Mouse (Mus musculus) heart, postnatal 0 days (tissue): Measurements from ENCODE around the gene Rcor1. TPM values are rescaled to one million over a fixed set of nuclear protein-coding genes. Genes with fewer than 3 reads are reported as not detected.

Source experiments
- ATAC-seq: fragments of 200-750 bp; cut with Nextera tagmentation; 2 replicates; pipeline ENCODE4 v1.8.0; 2017; ENCODE audit warnings: low read depth, moderate number of reproducible peaks, moderate library complexity; ENCODE audit not compliant: insufficient read depth
- DNase-seq: peaks from one replicate; pipeline ENCODE4 v3.0.0-alpha.2; 2016; ENCODE audit warnings: low spot score
- H3K27ac ChIP-seq: fragments of 300-500 bp; sonication (generic); 2 replicates; pipeline ENCODE4 v1.5.1; 2014; ENCODE audit warnings: low read depth, mild to moderate bottlenecking
- H3K27me3 ChIP-seq: fragments of 300-500 bp; sonication (generic); 2 replicates; pipeline ENCODE4 v1.6.1; 2014; ENCODE audit warnings: low read length, mixed read lengths; ENCODE audit not compliant: control insufficient read depth, insufficient read depth
- H3K36me3 ChIP-seq: fragments of 300-500 bp; sonication (generic); replicated peaks from 2 replicates; pipeline ENCODE4 v1.6.1; 2014; ENCODE audit warnings: low read length, mixed read lengths; ENCODE audit not compliant: control insufficient read depth, insufficient read depth
- H3K4me1 ChIP-seq: fragments of 300-500 bp; sonication (generic); 2 replicates; pipeline ENCODE4 v1.6.1; 2014; ENCODE audit warnings: antibody characterized with exemption; ENCODE audit not compliant: control insufficient read depth, insufficient read depth
- H3K4me2 ChIP-seq: fragments of 300-500 bp; sonication (generic); 2 replicates; pipeline ENCODE4 v1.6.1; 2014; ENCODE audit warnings: low read depth, mild to moderate bottlenecking, low read length, moderate library complexity
- H3K4me3 ChIP-seq: fragments of 300-500 bp; sonication (generic); 2 replicates; pipeline ENCODE4 v1.5.1; 2014; ENCODE audit warnings: low read depth, low read length
- H3K9ac ChIP-seq: fragments of 300-500 bp; sonication (generic); replicated peaks from 2 replicates; pipeline ENCODE4 v1.6.1; 2014; ENCODE audit warnings: low read depth, low read length, mixed read lengths
- H3K9me3 ChIP-seq: fragments of 300-500 bp; sonication (generic); replicated peaks from 2 replicates; pipeline ENCODE4 v1.6.1; 2016; ENCODE audit warnings: low read length; ENCODE audit not compliant: control insufficient read depth
- CTCF ChIP-seq: IDR thresholded peaks from 2 replicates; pipeline ENCODE4 v1.5.1; 2016; ENCODE audit warnings: antibody characterized with exemption, control low read depth, low read depth
- EP300 ChIP-seq: IDR thresholded peaks from 2 replicates; pipeline ENCODE4 v1.6.1; 2016; ENCODE audit warnings: antibody characterized with exemption, low read depth
- WGBS: fragments of 180-500 bp; shearing (Covaris S2); extraction: QIAGEN DNeasy Blood & Tissue Kit; methylation state at CpG from one replicate; pipeline ENCODE4 v1.1.7; 2014; 5-methylcytosine and 5-hydroxymethylcytosine counted together
- polyA plus RNA-seq: library from polyadenylated mRNA; unstranded; fragments of >200 nt; fragmentation: Nextera tagmentation; extraction: Ambion mirVana; gene quantifications from 2 replicates; pipeline ENCODE4 v1.2.1, GENCODE M21; 2015
- total RNA-seq: library from RNA; depleted of rRNA; stranded (reverse); fragments of >200 nt; gene quantifications from 2 replicates; pipeline ENCODE4 v1.2.3, GENCODE M21; 2014; ENCODE audit warnings: low replicate concordance

Gene Rcor1
- total and polyA plus RNA-seq, 2 experiments from 2014 or later: 5.1 to 14.2 TPM

DNA sequence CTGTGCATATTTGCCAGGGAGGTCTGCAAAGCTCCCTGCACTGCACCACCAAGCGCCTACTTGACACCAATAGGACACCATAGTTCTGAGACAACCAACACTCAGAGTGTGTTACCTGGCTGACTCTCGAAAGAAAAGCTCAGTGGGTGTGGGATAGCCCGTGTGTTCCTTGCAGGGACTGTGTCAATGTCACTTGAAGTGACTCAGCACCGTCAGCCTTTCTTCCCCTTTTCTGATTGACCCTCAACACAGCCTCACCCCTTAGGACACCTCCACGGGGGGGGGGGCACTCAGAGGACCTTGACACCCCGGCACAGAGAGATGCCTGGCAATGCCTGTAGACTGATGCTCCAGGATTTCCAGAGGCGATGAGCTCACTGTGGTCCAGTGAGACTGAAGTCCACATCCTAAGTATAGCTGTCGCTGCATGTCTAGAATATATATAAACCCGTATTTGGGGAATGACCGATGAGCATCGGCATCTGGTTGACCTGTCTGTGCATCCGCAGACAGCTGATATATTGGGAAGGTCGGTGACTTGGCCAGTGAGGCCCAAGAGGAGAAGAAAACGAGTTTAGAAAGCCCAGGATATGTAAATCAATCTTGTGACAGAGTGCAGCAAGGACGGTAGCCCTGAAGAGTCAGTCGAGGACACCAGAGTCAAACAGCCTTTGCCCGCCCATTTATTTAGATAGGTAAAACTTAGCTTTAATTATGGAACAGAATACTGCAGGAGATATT lies 110.5 kb downstream of the Rcor1 start:
- 0 out of 2 replicates have a peak, but pooled peaks cover 3% of the 10 kb centered on the region for H3K4me1 ChIP-seq
- DNase-seq (no peak), ATAC-seq (no peak)
- no peaks in the 10 kb centered on the region for H3K9me3 ChIP-seq
- no peak overlapping the region for H3K4me3 ChIP-seq
- no peaks in the 10 kb centered on the region for H3K27me3 ChIP-seq
- no peak overlapping the region for H3K4me2 ChIP-seq
- H3K36me3 ChIP-seq: no peaks in the 10 kb centered on the region
- no peak overlapping the region for H3K27ac ChIP-seq
- no peak overlapping the region for H3K9ac ChIP-seq
- no peak for TF ChIP-seq CTCF
- no peak for TF ChIP-seq EP300
- WGBS: 62% methylated on average over 17 of the region's 17 CpGs

GRCm38 (mm10) chr12:111150236-111150596 lies 111.1 kb downstream of the Rcor1 start:
- 12% methylated on average over 6 of the region's 6 CpGs for WGBS
- H3K4me1 ChIP-seq: no peaks in the 10 kb centered on the region
- H3K36me3 ChIP-seq: no peaks in the 10 kb centered on the region
- no peak overlapping the region for H3K4me2 ChIP-seq
- H3K27me3 ChIP-seq: no peaks in the 10 kb centered on the region
- TF ChIP-seq CTCF: no peak
- no peak for TF ChIP-seq EP300
- H3K4me3 ChIP-seq: no peak overlapping the region
- ATAC-seq: no peak
- no peak overlapping the region for H3K27ac ChIP-seq
- no peaks in the 10 kb centered on the region for H3K9me3 ChIP-seq
- no peak overlapping the region for H3K9ac ChIP-seq
- no peak for DNase-seq

DNA sequence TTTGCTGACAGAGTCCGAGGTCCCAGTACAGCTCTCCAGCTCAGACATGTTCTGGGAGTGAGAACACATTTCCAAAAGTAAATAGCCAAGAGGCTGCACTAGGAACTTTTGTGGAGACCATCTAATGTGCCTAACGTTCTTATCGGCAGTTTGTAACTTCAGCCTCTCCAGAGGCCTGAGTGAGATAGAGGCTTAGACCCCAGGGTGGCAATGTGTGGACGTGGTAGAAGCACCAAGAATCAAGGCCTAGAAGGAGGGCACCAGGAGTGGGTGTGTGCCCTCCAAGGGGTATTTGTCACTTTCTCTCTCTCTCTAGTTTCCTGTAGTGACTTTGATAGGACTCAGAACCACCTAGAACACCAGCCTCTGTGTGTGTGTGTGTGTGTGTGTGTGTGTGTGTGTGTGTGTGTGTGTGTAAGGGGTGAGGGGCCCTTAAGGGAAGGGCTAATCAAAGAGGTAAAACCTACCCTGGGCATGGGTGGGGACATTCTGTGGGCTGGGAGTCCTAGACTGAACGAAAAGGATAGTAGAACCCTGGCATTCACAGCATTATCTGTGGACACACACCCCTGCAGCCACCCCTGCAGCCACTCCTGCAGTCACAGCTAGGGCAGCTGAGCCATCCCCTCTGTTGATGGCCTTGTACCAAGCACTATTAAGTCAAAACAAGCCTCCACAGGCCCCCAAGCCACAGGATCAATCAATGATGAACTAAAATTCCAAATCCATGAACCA lies 112.4 kb downstream of the Rcor1 start:
- no peak overlapping the region for H3K4me2 ChIP-seq
- H3K9ac ChIP-seq: no peak overlapping the region
- ATAC-seq (no peak), DNase-seq (no peak)
- WGBS: 77% methylated on average over 5 of the region's 5 CpGs
- H3K27me3 ChIP-seq: no peaks in the 10 kb centered on the region
- TF ChIP-seq EP300: no peak
- TF ChIP-seq CTCF: no peak
- no peaks in the 10 kb centered on the region for H3K4me1 ChIP-seq
- H3K27ac ChIP-seq: no peak overlapping the region
- H3K9me3 ChIP-seq: no peaks in the 10 kb centered on the region
- H3K4me3 ChIP-seq: no peak overlapping the region
- no peaks in the 10 kb centered on the region for H3K36me3 ChIP-seq

- Histone ChIP-seq H3K4me2 (no peak overlapping the region), H3K27ac (no peak overlapping the region), H3K36me3 (no peaks in the 10 kb centered on the region), H3K9ac (no peak overlapping the region), H3K4me1 (no peaks in the 10 kb centered on the region), H3K4me3 (no peak overlapping the region), H3K27me3 (no peaks in the 10 kb centered on the region), H3K9me3 (no peaks in the 10 kb centered on the region)
- DNase-seq: no peak
- no peak for ATAC-seq
- 79% methylated on average over 6 of the region's 6 CpGs for WGBS
- TF ChIP-seq EP300 (no peak), CTCF (no peak)
Observed at GRCm38 (mm10) chr12:111152579-111152978, 113.4 kb downstream of the Rcor1 start.

GRCm38 (mm10) chr12:111152981-111153710 lies 114.0 kb downstream of the Rcor1 start:
- ATAC-seq: no peak
- 63% methylated on average over 7 of the region's 7 CpGs for WGBS

More at GRCm38 (mm10) chr12:111152981-111153710, 114.0 kb downstream of the Rcor1 start:
- Histone ChIP-seq H3K4me2 (no peak overlapping the region), H3K4me3 (no peak overlapping the region), H3K9me3 (no peaks in the 10 kb centered on the region), H3K4me1 (no peaks in the 10 kb centered on the region), H3K36me3 (no peaks in the 10 kb centered on the region), H3K27ac (no peak overlapping the region), H3K9ac (no peak overlapping the region), H3K27me3 (no peaks in the 10 kb centered on the region)
- no peak for DNase-seq
- TF ChIP-seq EP300: no peak
